Mouse (Mus musculus) heart, embryonic 13.5 days (tissue): ENCODE results near the gene Mt1. TPM values are rescaled to one million over a fixed set of nuclear protein-coding genes. Genes with fewer than 3 reads are reported as not detected.
A peak's percentile ranks its signal among the peaks of the same experiment; 100 is the strongest.
"Not testable (repeated sequence)": the region's sequence is repeated elsewhere in the genome, so short reads cannot be mapped to it uniquely, and the experiment has no call there.

Experiments used
- ATAC-seq: fragments of 200-750 bp; cut with Nextera tagmentation; 2 replicates; pipeline ENCODE4 v1.8.0; 2017; ENCODE audit warnings: moderate TSS enrichment; ENCODE audit not compliant: insufficient number of reproducible peaks, low FRiP score, low TSS enrichment; ENCODE audit errors: extremely low read depth
- H3K27ac ChIP-seq: fragments of 300-500 bp; sonication (generic); replicated peaks from 2 replicates; pipeline ENCODE4 v1.5.1; 2015; ENCODE audit warnings: moderate library complexity, mild to moderate bottlenecking, inconsistent platforms
- H3K27me3 ChIP-seq: fragments of 300-500 bp; sonication (generic); replicated peaks from 2 replicates; pipeline ENCODE4 v1.6.1; 2015; ENCODE audit warnings: mild to moderate bottlenecking, inconsistent platforms
- H3K36me3 ChIP-seq: fragments of 300-500 bp; sonication (generic); 2 replicates; pipeline ENCODE4 v1.6.1; 2015; ENCODE audit warnings: mild to moderate bottlenecking, inconsistent platforms
- H3K4me1 ChIP-seq: fragments of 300-500 bp; sonication (generic); 2 replicates; pipeline ENCODE4 v1.6.1; 2015; ENCODE audit warnings: inconsistent platforms
- H3K4me2 ChIP-seq: fragments of 300-500 bp; sonication (generic); 2 replicates; pipeline ENCODE4 v1.6.1; 2015; ENCODE audit warnings: inconsistent platforms, mild to moderate bottlenecking, moderate library complexity
- H3K4me3 ChIP-seq: fragments of 300-500 bp; sonication (generic); 2 replicates; pipeline ENCODE4 v1.5.1; 2015; ENCODE audit warnings: moderate library complexity, mild to moderate bottlenecking, inconsistent platforms
- H3K9ac ChIP-seq: fragments of 300-500 bp; sonication (generic); 2 replicates; pipeline ENCODE4 v1.6.1; 2015; ENCODE audit warnings: inconsistent platforms, mild to moderate bottlenecking, moderate library complexity
- H3K9me3 ChIP-seq: fragments of 300-500 bp; sonication (generic); 2 replicates; pipeline ENCODE4 v1.6.1; 2016; ENCODE audit warnings: inconsistent platforms
- WGBS: fragments of 180-500 bp; shearing (Covaris S2); methylation state at CpG from one replicate; pipeline ENCODE4 v1.1.7; 2015; ENCODE audit warnings: mixed read lengths; 5-methylcytosine and 5-hydroxymethylcytosine counted together
- polyA plus RNA-seq: library from polyadenylated mRNA; unstranded; fragments of >200 nt; fragmentation: Nextera tagmentation; extraction: Ambion mirVana; gene quantifications from 2 replicates; pipeline ENCODE4 v1.2.1, GENCODE M21; 2015

Gene Mt1
- polyA plus RNA-seq: 230 and 374 TPM in 2 replicates

- Histone ChIP-seq H3K36me3 (no peaks in the 10 kb centered on the region), H3K4me2 (peak within 1 kb of the TSS; percentile 87), H3K27me3 (peaks cover 96% of the 10 kb centered on the region), H3K4me1 (peaks cover 34% of the 10 kb centered on the region), H3K27ac (peak within 1 kb of the TSS; percentile 68), H3K4me3 (peak within 1 kb of the TSS; percentile 65), H3K9me3 (no peaks in the 10 kb centered on the region), H3K9ac (peak within 1 kb of the TSS; percentile 85)
- peak; percentile 80 for ATAC-seq
- WGBS: under 1% methylated on average over 50 of the region's 50 CpGs
Observed at GRCm38 (mm10) chr8:94178857-94179712, at the start of gene Mt1. Mt1 (plus strand) TSS chr8:94179082.

- Histone ChIP-seq H3K9me3 (no peaks in the 10 kb centered on the region), H3K9ac (no peak overlapping the region), H3K36me3 (no peaks in the 10 kb centered on the region), H3K27me3 (peaks cover 5% of the 10 kb centered on the region; the same call in 1 of the 2 replicates), H3K4me1 (no peaks in the 10 kb centered on the region), H3K4me2 (no peak overlapping the region), H3K4me3 (no peak overlapping the region), H3K27ac (no peak overlapping the region)
- ATAC-seq: no peak
- 87% methylated on average over 6 of the region's 6 CpGs for WGBS
Observed at GRCm38 (mm10) chr8:94129133-94129789, 49.6 kb upstream of the Mt1 start.

DNA sequence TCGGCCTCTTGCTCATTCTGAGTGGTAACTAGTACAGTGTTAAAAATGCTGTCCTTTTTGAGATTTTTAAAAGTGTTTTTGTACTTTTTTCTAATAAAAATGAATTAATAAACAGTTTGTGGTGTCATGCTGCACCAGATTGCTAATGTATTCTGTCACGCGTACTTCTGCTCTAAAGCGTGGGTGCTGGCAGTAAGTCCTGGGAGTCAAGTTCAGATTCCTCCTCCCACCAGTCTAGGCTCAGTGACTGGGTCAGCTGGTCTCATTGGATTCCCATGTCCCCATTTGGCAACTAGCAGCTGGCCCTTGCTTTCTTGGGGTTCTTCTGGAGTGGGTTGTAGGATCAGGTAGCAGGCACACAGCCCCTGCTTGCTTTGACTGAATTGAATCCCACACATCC, 48.8 kb upstream of the Mt1 start:
- Histone ChIP-seq H3K9ac (no peak overlapping the region), H3K27me3 (peaks cover 5% of the 10 kb centered on the region; the same call in 1 of the 2 replicates), H3K36me3 (no peaks in the 10 kb centered on the region), H3K9me3 (no peaks in the 10 kb centered on the region), H3K4me3 (no peak overlapping the region), H3K4me2 (no peak overlapping the region), H3K4me1 (no peaks in the 10 kb centered on the region), H3K27ac (no peak overlapping the region)
- 84% methylated on average over 4 of the region's 4 CpGs for WGBS
- no peak for ATAC-seq

GRCm38 (mm10) chr8:94132096-94132495, 46.8 kb upstream of the Mt1 start:
- WGBS: 70% methylated on average over 5 of the region's 5 CpGs
- H3K4me2 ChIP-seq: no peak overlapping the region

DNA sequence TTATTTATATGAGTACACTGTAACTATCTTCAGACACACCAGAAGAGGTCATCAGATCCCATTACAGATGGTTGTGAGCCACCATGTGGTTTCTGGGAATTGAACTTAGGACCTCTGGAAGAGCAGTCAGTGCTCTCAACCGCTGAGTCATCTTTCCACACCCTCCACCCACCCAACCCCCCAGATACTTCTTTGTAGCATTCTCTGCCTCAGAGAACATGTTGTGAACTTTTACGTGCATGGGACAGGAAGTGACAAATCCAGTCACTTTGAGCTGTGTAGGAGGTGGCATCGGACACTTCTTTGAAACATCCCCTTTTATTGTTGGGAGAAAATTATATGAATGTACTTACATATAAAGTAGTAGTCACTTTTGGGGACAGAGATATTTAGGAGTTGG, 44.3 kb upstream of the Mt1 start:
- not testable (repeated sequence) for H3K27ac ChIP-seq, H3K4me2 ChIP-seq, H3K36me3 ChIP-seq, H3K9ac ChIP-seq, H3K9me3 ChIP-seq, H3K4me1 ChIP-seq, ATAC-seq, H3K4me3 ChIP-seq, H3K27me3 ChIP-seq
- WGBS: 48% methylated on average over 3 of the region's 3 CpGs

More at GRCm38 (mm10) chr8:94132096-94132495, 46.8 kb upstream of the Mt1 start:
- ATAC-seq: no peak
- Histone ChIP-seq H3K36me3 (no peaks in the 10 kb centered on the region), H3K9me3 (no peaks in the 10 kb centered on the region), H3K4me3 (no peak overlapping the region), H3K27ac (no peak overlapping the region), H3K27me3 (peaks cover 5% of the 10 kb centered on the region; the same call in 1 of the 2 replicates), H3K9ac (no peak overlapping the region), H3K4me1 (no peaks in the 10 kb centered on the region)

GRCm38 (mm10) chr8:94135556-94135955, 43.3 kb upstream of the Mt1 start:
- no peak overlapping the region for H3K4me3 ChIP-seq
- H3K36me3 ChIP-seq: no peaks in the 10 kb centered on the region
- no peak overlapping the region for H3K27ac ChIP-seq
- H3K9ac ChIP-seq: no peak overlapping the region
- no peaks in the 10 kb centered on the region for H3K4me1 ChIP-seq
- WGBS: 73% methylated on average over 6 of the region's 6 CpGs
- no peaks in the 10 kb centered on the region for H3K9me3 ChIP-seq
- H3K4me2 ChIP-seq: no peak overlapping the region
- no peak for ATAC-seq
- no peaks in the 10 kb centered on the region; the same call in 1 of the 2 replicates for H3K27me3 ChIP-seq

DNA sequence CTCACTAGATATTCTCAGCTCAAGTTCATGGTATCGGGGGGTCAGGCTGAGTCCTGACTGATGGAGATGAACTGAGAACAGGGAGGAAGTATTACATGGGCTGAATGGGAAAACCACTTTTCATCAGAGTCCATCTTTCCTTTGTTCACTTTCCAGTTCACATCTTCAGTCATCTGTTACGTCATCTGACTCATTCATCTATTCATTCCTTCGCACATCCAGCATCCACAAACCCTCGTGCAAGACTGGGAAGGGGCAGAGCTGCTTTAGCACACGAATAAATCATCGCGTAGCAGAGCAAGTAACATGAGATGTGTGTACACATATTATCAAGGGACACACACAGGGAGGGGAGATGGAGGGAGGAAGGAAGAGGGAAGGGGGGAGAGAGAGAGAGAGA, 42.7 kb upstream of the Mt1 start:
- Histone ChIP-seq H3K4me2 (no peak overlapping the region), H3K4me3 (no peak overlapping the region), H3K9me3 (no peaks in the 10 kb centered on the region), H3K27me3 (no peaks in the 10 kb centered on the region; the same call in 1 of the 2 replicates), H3K36me3 (no peaks in the 10 kb centered on the region), H3K9ac (no peak overlapping the region), H3K4me1 (no peaks in the 10 kb centered on the region), H3K27ac (no peak overlapping the region)
- no peak for ATAC-seq
- WGBS: 78% methylated on average over 7 of the region's 7 CpGs

DNA sequence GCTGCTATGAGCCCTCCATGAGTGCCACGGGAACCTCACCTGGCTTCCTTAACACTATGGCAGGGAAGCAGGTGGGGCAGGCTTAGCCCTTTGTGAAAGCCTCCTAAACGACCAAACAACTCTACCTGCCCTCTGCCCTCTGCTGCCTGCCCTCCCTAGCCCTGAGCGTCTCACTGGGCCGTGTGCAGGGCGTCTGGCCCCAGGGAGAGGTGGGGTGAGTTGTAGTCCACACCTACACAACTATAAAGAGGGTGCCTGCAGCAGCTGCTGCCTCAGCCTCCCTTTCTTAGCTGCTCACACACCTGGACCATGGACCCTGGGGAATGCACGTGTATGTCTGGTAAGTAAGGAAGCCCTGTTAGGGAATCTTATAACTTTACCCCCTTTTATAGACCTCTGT, 41.9 kb upstream of the Mt1 start, which contains the start of gene Mt4:
Gene Mt4, plus strand, starts transcription at position 265 of the 400 bp plus-strand sequence.
- Histone ChIP-seq H3K9me3 (no peaks in the 10 kb centered on the region), H3K27ac (no peak within 1 kb of the TSS), H3K36me3 (no peaks in the 10 kb centered on the region), H3K4me3 (no peak within 1 kb of the TSS), H3K27me3 (no peaks in the 10 kb centered on the region; the same call in 1 of the 2 replicates), H3K4me1 (no peaks in the 10 kb centered on the region), H3K4me2 (no peak within 1 kb of the TSS), H3K9ac (no peak within 1 kb of the TSS)
- ATAC-seq: no peak
- 61% methylated on average over 6 of the region's 6 CpGs for WGBS

DNA sequence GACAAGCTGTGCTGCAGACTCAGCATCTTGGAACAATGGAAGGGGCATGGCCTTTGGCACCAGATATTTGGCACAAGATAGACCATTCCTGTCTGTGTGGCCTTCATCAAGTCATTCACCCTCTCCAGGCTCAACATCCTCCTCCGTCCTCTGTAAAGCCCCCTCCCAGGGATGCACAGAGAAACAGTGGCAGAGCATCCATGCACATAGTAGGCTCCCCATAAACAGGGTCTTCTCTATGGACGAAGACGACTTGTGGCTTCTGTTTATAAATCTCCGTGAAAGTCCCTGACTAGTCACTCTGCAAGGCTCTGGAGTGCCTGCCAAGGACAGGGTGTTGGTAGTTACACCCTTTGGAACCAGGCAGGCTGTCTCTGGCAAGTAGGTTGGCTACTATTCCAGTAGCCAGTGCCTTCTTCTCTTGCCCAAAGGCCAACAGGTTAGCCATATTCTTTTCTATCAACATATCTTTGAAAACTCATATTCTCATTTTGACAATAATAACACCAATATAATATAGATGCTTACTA, 38.6 kb upstream of the Mt1 start:
- H3K27me3 ChIP-seq: no peaks in the 10 kb centered on the region; the same call in 1 of the 2 replicates
- no peaks in the 10 kb centered on the region for H3K36me3 ChIP-seq
- 74% methylated on average over 4 of the region's 4 CpGs for WGBS
- no peaks in the 10 kb centered on the region for H3K4me1 ChIP-seq
- no peak for ATAC-seq
- H3K9me3 ChIP-seq: no peaks in the 10 kb centered on the region
- no peak overlapping the region for H3K4me3 ChIP-seq
- H3K27ac ChIP-seq: no peak overlapping the region
- H3K4me2 ChIP-seq: no peak overlapping the region
- H3K9ac ChIP-seq: no peak overlapping the region

GRCm38 (mm10) chr8:94148236-94148635, 30.6 kb upstream of the Mt1 start:
- H3K36me3 ChIP-seq: no peaks in the 10 kb centered on the region
- no peak overlapping the region for H3K27ac ChIP-seq
- no peak for ATAC-seq
- H3K9ac ChIP-seq: no peak overlapping the region
- 39% methylated on average over 5 of the region's 5 CpGs for WGBS
- H3K4me1 ChIP-seq: peaks cover 13% of the 10 kb centered on the region
- H3K4me3 ChIP-seq: no peak overlapping the region
- no peak overlapping the region for H3K4me2 ChIP-seq
- H3K27me3 ChIP-seq: peaks cover 34% of the 10 kb centered on the region
- H3K9me3 ChIP-seq: no peaks in the 10 kb centered on the region

GRCm38 (mm10) chr8:94150925-94151324, 28.0 kb upstream of the Mt1 start:
- no peak overlapping the region for H3K27ac ChIP-seq
- no peak overlapping the region for H3K4me2 ChIP-seq
- H3K9ac ChIP-seq: no peak overlapping the region
- peaks cover 29% of the 10 kb centered on the region for H3K4me1 ChIP-seq
- 60% methylated on average over 5 of the region's 5 CpGs for WGBS
- H3K4me3 ChIP-seq: no peak overlapping the region
- no peaks in the 10 kb centered on the region for H3K9me3 ChIP-seq
- no peaks in the 10 kb centered on the region for H3K36me3 ChIP-seq
- peak; percentile 48; the same call in 1 of the 2 replicates for ATAC-seq
- peaks cover 43% of the 10 kb centered on the region for H3K27me3 ChIP-seq
